Mouse (Mus musculus): ENCODE measurements around the gene Sema3b. TPM values are rescaled to one million over a fixed set of nuclear protein-coding genes. Genes with fewer than 3 reads are reported as not detected.

The Sema3b gene
- polyA plus RNA-seq, 2 experiments: 0.22 to 0.33 TPM

GRCm38 (mm10) chr9:107645153-107645510 lies 36.1 kb upstream of the Sema3b start:
- DNase-seq (ENCODE audit: low read depth in 3 of 3, low spot score in 3 of 3) (no peak), ATAC-seq (ENCODE audit: insufficient read depth) (no peak; the same call in 1 of the 2 replicates)
- H3K36me3 ChIP-seq (replicated peaks; ENCODE audit: control insufficient read depth, insufficient read depth, low read depth): no peaks in the 10 kb centered on the region
- H3K27ac ChIP-seq: no peak overlapping the region
- no peaks in the 10 kb centered on the region for H3K9me3 ChIP-seq (ENCODE audit: control insufficient read depth, low read length)
- peaks cover 8 to 18% of the 10 kb centered on the region in 2 experiments for H3K4me1 ChIP-seq (replicated peaks; ENCODE audit: control insufficient read depth in 2 of 2, insufficient read depth in 2 of 2, low read length in 1 of 2)
- H3K9ac ChIP-seq (replicated peaks): no peak overlapping the region
- H3K4me2 ChIP-seq (ENCODE audit: low read depth): peak overlapping the region; percentile 91
- no peak overlapping the region for H3K4me3 ChIP-seq (ENCODE audit: insufficient read depth in 1 of 2, low read depth in 2 of 2, low read length in 2 of 2)
- no peaks in the 10 kb centered on the region for H3K27me3 ChIP-seq (ENCODE audit: control insufficient read depth, insufficient read depth, low read length)
- TF ChIP-seq CTCF (IDR thresholded peaks at IDR 0.05; ENCODE audit: low read depth): no peak
- no peak for TF ChIP-seq EP300 (IDR thresholded peaks at IDR 0.05; ENCODE audit: low read depth)
- WGBS (ENCODE audit: insufficient replicate concordance): 34% methylated on average over 7 of the region's 7 CpGs

GRCm38 (mm10) chr9:107644495-107645152 lies 35.6 kb upstream of the Sema3b start:
- WGBS (ENCODE audit: insufficient replicate concordance): 4% methylated on average over 35 of the region's 35 CpGs
- Histone ChIP-seq H3K9me3 (ENCODE audit: control insufficient read depth, low read length) (no peaks in the 10 kb centered on the region), H3K9ac (replicated peaks) (peak overlapping the region; percentile 78), H3K27me3 (ENCODE audit: control insufficient read depth, insufficient read depth, low read length) (no peaks in the 10 kb centered on the region), H3K4me3 (ENCODE audit: insufficient read depth in 1 of 2, low read depth in 2 of 2, low read length in 2 of 2) (peak overlapping the region; percentile 70 to 78), H3K4me1 (replicated peaks; ENCODE audit: control insufficient read depth in 2 of 2, insufficient read depth in 2 of 2, low read length in 1 of 2) (peaks cover 8 to 18% of the 10 kb centered on the region in 2 experiments), H3K4me2 (ENCODE audit: low read depth) (peak overlapping the region; percentile 91), H3K36me3 (replicated peaks; ENCODE audit: control insufficient read depth, insufficient read depth, low read depth) (no peaks in the 10 kb centered on the region), H3K27ac (peak overlapping the region; percentile 41)
- TF ChIP-seq EP300 (IDR thresholded peaks at IDR 0.05; ENCODE audit: low read depth): no peak
- TF ChIP-seq CTCF (IDR thresholded peaks at IDR 0.05; ENCODE audit: low read depth): peak; percentile 100
- ATAC-seq (ENCODE audit: insufficient read depth): peak; percentile 79
- peak; percentile 81 to 82 (median 81) for DNase-seq (ENCODE audit: low read depth in 3 of 3, low spot score in 3 of 3)

DNA sequence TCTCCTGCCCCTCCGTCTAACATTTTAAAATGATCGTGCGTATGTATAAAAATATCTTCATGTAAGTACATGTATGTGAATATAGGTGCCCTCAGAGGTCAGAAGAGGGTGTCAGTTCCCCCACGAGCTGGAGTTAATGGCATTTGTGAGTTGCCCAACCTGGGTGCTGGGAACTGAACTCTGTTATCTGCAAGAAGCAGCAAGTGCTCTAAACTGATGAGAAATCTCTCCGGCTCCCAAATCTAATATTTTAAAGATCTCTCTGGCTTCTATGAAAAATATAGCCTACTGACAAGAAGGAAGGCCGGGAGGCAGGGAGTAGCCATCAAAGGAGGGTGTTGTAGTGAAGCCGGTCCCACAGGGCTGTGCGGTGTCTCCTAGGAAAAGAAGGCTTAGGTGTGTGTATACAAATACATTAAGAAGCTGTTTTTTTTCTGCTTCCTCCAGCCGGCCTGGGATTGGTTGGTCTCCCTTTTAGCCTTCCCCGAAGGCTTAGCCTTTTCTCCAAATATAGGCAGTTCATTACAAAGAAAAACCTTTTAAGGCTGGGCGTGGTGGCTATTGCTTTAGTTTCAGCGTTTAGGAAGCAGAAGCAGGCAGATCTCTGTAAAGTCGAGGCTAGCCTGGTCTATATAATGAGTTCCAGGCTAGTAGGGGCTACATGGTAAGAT lies 34.6 kb upstream of the Sema3b start:
- Histone ChIP-seq H3K4me3 (ENCODE audit: insufficient read depth in 1 of 2, low read depth in 2 of 2, low read length in 2 of 2) (peak overlapping the region; percentile 70 to 78; a peak in 2 of 4 replicates), H3K9me3 (ENCODE audit: control insufficient read depth, low read length) (no peaks in the 10 kb centered on the region), H3K27me3 (ENCODE audit: control insufficient read depth, insufficient read depth, low read length) (no peaks in the 10 kb centered on the region), H3K9ac (replicated peaks) (peak overlapping the region; percentile 78), H3K27ac (peak overlapping the region; percentile 41), H3K36me3 (replicated peaks; ENCODE audit: control insufficient read depth, insufficient read depth, low read depth) (no peaks in the 10 kb centered on the region), H3K4me1 (replicated peaks; ENCODE audit: control insufficient read depth in 2 of 2, insufficient read depth in 2 of 2, low read length in 1 of 2) (peaks cover 8 to 18% of the 10 kb centered on the region in 2 experiments), H3K4me2 (ENCODE audit: low read depth) (peak overlapping the region; percentile 91)
- no peak for TF ChIP-seq CTCF (IDR thresholded peaks at IDR 0.05; ENCODE audit: low read depth)
- TF ChIP-seq EP300 (IDR thresholded peaks at IDR 0.05; ENCODE audit: low read depth): no peak
- 62% methylated on average over 13 of the region's 13 CpGs for WGBS (ENCODE audit: insufficient replicate concordance)
- DNase-seq (ENCODE audit: low read depth in 3 of 3, low spot score in 3 of 3): no peak
- ATAC-seq (ENCODE audit: insufficient read depth): no peak

DNA sequence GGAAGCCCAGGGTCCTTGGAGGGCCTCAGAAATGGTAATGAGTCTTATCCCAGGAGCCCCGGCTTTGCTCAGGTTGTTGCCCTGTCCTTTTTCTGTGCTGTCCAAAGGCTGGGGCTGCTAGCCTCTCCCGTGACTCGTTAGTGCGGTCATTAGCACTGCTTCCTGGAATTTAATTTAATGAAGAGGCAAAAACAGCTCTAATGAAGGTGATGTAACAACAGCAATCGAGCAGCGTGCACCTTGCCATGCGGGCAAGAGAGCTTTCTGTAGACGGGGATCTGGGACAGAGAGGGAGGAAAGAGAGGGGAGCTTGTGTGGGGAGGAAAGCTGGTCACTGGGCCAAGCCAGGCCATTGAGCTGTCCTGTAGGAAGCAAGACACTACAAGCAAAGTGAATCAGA lies 32.6 kb upstream of the Sema3b start:
- 74% methylated on average over 8 of the region's 8 CpGs for WGBS (ENCODE audit: insufficient replicate concordance)
- Histone ChIP-seq H3K27ac (no peak overlapping the region), H3K4me3 (ENCODE audit: insufficient read depth in 1 of 2, low read depth in 2 of 2, low read length in 2 of 2) (no peak overlapping the region)

GRCm38 (mm10) chr9:107640257-107640772 lies 31.3 kb upstream of the Sema3b start:
- WGBS (ENCODE audit: insufficient replicate concordance): 17% methylated on average over 8 of the region's 8 CpGs
- peaks cover 16 to 24% of the 10 kb centered on the region in 2 experiments for H3K4me1 ChIP-seq (replicated peaks; ENCODE audit: control insufficient read depth in 2 of 2, insufficient read depth in 2 of 2, low read length in 1 of 2)
- ATAC-seq (ENCODE audit: insufficient read depth) (no peak), DNase-seq (ENCODE audit: low read depth in 3 of 3, low spot score in 3 of 3) (no peak)
- no peak overlapping the region for H3K9ac ChIP-seq (replicated peaks)
- no peaks in the 10 kb centered on the region for H3K9me3 ChIP-seq (ENCODE audit: control insufficient read depth, low read length)
- H3K4me2 ChIP-seq (ENCODE audit: low read depth): no peak overlapping the region
- no peaks in the 10 kb centered on the region for H3K36me3 ChIP-seq (replicated peaks; ENCODE audit: control insufficient read depth, insufficient read depth, low read depth)
- H3K27me3 ChIP-seq (ENCODE audit: control insufficient read depth, insufficient read depth, low read length): no peaks in the 10 kb centered on the region
- no peak overlapping the region for H3K27ac ChIP-seq
- no peak overlapping the region for H3K4me3 ChIP-seq (ENCODE audit: insufficient read depth in 1 of 2, low read depth in 2 of 2, low read length in 2 of 2)
- no peak for TF ChIP-seq CTCF (IDR thresholded peaks at IDR 0.05; ENCODE audit: low read depth)

More for the DNA sequence above, 32.6 kb upstream of the Sema3b start:
- H3K4me1 ChIP-seq (replicated peaks; ENCODE audit: control insufficient read depth in 2 of 2, insufficient read depth in 2 of 2, low read length in 1 of 2): peaks cover 8 to 18% of the 10 kb centered on the region in 2 experiments
- no peak overlapping the region for H3K4me2 ChIP-seq (ENCODE audit: low read depth)
- H3K36me3 ChIP-seq (replicated peaks; ENCODE audit: control insufficient read depth, insufficient read depth, low read depth): no peaks in the 10 kb centered on the region
- no peak for DNase-seq (ENCODE audit: low read depth in 3 of 3, low spot score in 3 of 3)
- no peak overlapping the region for H3K9ac ChIP-seq (replicated peaks)
- no peaks in the 10 kb centered on the region for H3K27me3 ChIP-seq (ENCODE audit: control insufficient read depth, insufficient read depth, low read length)
- no peak for TF ChIP-seq CTCF (IDR thresholded peaks at IDR 0.05; ENCODE audit: low read depth)
- ATAC-seq (ENCODE audit: insufficient read depth): no peak
- no peaks in the 10 kb centered on the region for H3K9me3 ChIP-seq (ENCODE audit: control insufficient read depth, low read length)

All from liver, embryonic 14.5 days (tissue).